Mouse (Mus musculus) hindbrain, embryonic 14.5 days (tissue): Measurements from ENCODE around the gene Tspan18. TPM values are rescaled to one million over a fixed set of nuclear protein-coding genes. Genes with fewer than 3 reads are reported as not detected.

Source experiments
- ATAC-seq: fragments of 200-750 bp; cut with Nextera tagmentation; 2 replicates; pipeline ENCODE4 v1.8.0; 2017; ENCODE audit warnings: moderate number of reproducible peaks, mild to moderate bottlenecking, moderate TSS enrichment, moderate library complexity; ENCODE audit not compliant: low FRiP score
- DNase-seq: peaks from one replicate; pipeline ENCODE4 v3.0.0-alpha.2; 2015; ENCODE audit warnings: low spot score
- H3K27ac ChIP-seq: fragments of 300-500 bp; sonication (generic); 2 replicates; pipeline ENCODE4 v1.5.1; 2014; ENCODE audit warnings: mild to moderate bottlenecking, moderate library complexity
- H3K27me3 ChIP-seq: fragments of 300-500 bp; sonication (generic); 2 replicates; pipeline ENCODE4 v1.6.1; 2014; ENCODE audit warnings: mild to moderate bottlenecking, low read length, mixed read lengths; ENCODE audit not compliant: control insufficient read depth, insufficient read depth
- H3K36me3 ChIP-seq: fragments of 300-500 bp; sonication (generic); replicated peaks from 2 replicates; pipeline ENCODE4 v1.6.1; 2014; ENCODE audit not compliant: control insufficient read depth, insufficient read depth
- H3K4me1 ChIP-seq: fragments of 300-500 bp; sonication (generic); replicated peaks from 2 replicates; pipeline ENCODE4 v1.6.1; 2014; ENCODE audit warnings: antibody characterized with exemption, low read length, mixed read lengths; ENCODE audit not compliant: control insufficient read depth, insufficient read depth
- H3K4me2 ChIP-seq: fragments of 300-500 bp; sonication (generic); replicated peaks from 2 replicates; pipeline ENCODE4 v1.6.1; 2014; ENCODE audit warnings: mild to moderate bottlenecking, moderate library complexity
- H3K4me3 ChIP-seq: fragments of 300-500 bp; sonication (generic); replicated peaks from 2 replicates; pipeline ENCODE4 v1.5.1; 2014; ENCODE audit warnings: mild to moderate bottlenecking, low read length
- H3K9ac ChIP-seq: fragments of 300-500 bp; sonication (generic); 2 replicates; pipeline ENCODE4 v1.6.1; 2014
- H3K9me3 ChIP-seq: fragments of 300-500 bp; sonication (generic); 2 replicates; pipeline ENCODE4 v1.6.1; 2016; ENCODE audit warnings: low read length; ENCODE audit not compliant: control insufficient read depth
- WGBS: fragments of 180-500 bp; shearing (Covaris S2); extraction: QIAGEN DNeasy Blood & Tissue Kit; methylation state at CpG from one replicate; pipeline ENCODE4 v1.1.7; 2014; 5-methylcytosine and 5-hydroxymethylcytosine counted together
- polyA plus RNA-seq: library from polyadenylated mRNA; unstranded; fragments of >200 nt; fragmentation: Nextera tagmentation; extraction: Ambion mirVana; gene quantifications from 2 replicates; pipeline ENCODE4 v1.2.1, GENCODE M21; 2014

The Tspan18 gene
- polyA plus RNA-seq, 1 experiment from 2014 or later: 28.6 TPM

DNA sequence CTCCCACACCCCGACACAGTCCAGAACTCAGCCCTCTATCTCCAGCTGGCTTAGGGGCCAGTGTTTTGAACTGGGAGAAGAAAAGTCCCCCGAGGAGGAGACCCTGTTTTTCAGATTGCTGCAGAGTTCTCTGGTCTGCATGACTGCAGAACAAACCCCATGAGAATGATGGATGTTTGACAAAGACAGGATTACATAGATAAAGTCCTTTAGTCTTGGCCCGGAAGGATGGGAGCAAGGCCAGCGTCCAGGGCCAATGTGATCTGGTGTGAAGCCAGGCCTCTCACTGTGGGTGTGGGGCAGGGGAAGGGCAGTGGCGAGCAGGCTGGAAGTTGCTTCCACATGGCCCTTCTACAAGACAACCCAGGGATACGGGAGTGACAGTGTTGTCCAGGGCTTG is 110.8 kb downstream of the Tspan18 start:
- H3K27ac ChIP-seq: no peak overlapping the region
- ATAC-seq (no peak), DNase-seq (no peak)
- no peaks in the 10 kb centered on the region for H3K27me3 ChIP-seq
- no peak overlapping the region for H3K4me3 ChIP-seq
- no peaks in the 10 kb centered on the region for H3K9me3 ChIP-seq
- H3K4me1 ChIP-seq: peaks cover 20% of the 10 kb centered on the region
- peaks cover 5% of the 10 kb centered on the region; the same call in 1 of the 2 replicates for H3K36me3 ChIP-seq
- H3K4me2 ChIP-seq: no peak overlapping the region
- WGBS: 62% methylated on average over 6 of the region's 6 CpGs
- H3K9ac ChIP-seq: no peak overlapping the region

GRCm38 (mm10) chr2:93220447-93220846 is 113.9 kb downstream of the Tspan18 start:
- H3K36me3 ChIP-seq: peaks cover 5% of the 10 kb centered on the region; the same call in 1 of the 2 replicates
- H3K4me1 ChIP-seq: peaks cover 12% of the 10 kb centered on the region
- H3K9ac ChIP-seq: no peak overlapping the region
- H3K4me3 ChIP-seq: no peak overlapping the region
- DNase-seq (no peak), ATAC-seq (no peak)
- no peak overlapping the region for H3K4me2 ChIP-seq
- no peak overlapping the region for H3K27ac ChIP-seq
- H3K9me3 ChIP-seq: no peaks in the 10 kb centered on the region
- WGBS: 60% methylated on average over 5 of the region's 5 CpGs
- no peaks in the 10 kb centered on the region for H3K27me3 ChIP-seq

DNA sequence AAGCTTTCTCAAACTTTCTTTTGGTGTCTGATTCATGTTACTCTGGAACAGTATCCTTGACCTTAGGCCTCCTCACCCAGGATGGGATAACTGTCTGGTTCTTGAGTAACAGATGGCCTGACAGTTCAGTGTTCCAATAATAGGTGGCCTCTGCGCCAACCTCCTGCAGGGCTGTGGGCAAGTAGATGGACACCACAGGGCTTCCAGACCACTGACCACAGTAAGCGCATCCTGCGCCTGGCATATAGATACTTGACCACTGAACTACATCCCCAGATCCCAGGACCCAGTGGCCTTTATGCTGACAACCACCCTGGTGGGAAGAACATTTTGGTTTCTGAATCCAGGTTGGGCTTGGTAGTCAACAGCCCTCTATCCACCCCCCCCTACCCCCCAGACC is 114.7 kb downstream of the Tspan18 start:
- H3K9ac ChIP-seq: no peak overlapping the region
- ATAC-seq (no peak), DNase-seq (no peak)
- WGBS: 99% methylated on average over 3 of the region's 3 CpGs
- peaks cover 5% of the 10 kb centered on the region; the same call in 1 of the 2 replicates for H3K36me3 ChIP-seq
- no peak overlapping the region for H3K27ac ChIP-seq
- H3K4me3 ChIP-seq: no peak overlapping the region
- no peaks in the 10 kb centered on the region for H3K9me3 ChIP-seq
- H3K4me2 ChIP-seq: no peak overlapping the region
- H3K27me3 ChIP-seq: no peaks in the 10 kb centered on the region
- peaks cover 12% of the 10 kb centered on the region for H3K4me1 ChIP-seq

GRCm38 (mm10) chr2:93218353-93218990 is 115.8 kb downstream of the Tspan18 start:
- Histone ChIP-seq H3K27me3 (no peaks in the 10 kb centered on the region), H3K4me3 (no peak overlapping the region), H3K36me3 (peaks cover 5% of the 10 kb centered on the region; the same call in 1 of the 2 replicates), H3K9ac (no peak overlapping the region), H3K9me3 (no peaks in the 10 kb centered on the region), H3K4me2 (no peak overlapping the region), H3K27ac (no peak overlapping the region), H3K4me1 (peaks cover 12% of the 10 kb centered on the region)
- ATAC-seq (no peak), DNase-seq (no peak)
- WGBS: 74% methylated on average over 7 of the region's 7 CpGs

DNA sequence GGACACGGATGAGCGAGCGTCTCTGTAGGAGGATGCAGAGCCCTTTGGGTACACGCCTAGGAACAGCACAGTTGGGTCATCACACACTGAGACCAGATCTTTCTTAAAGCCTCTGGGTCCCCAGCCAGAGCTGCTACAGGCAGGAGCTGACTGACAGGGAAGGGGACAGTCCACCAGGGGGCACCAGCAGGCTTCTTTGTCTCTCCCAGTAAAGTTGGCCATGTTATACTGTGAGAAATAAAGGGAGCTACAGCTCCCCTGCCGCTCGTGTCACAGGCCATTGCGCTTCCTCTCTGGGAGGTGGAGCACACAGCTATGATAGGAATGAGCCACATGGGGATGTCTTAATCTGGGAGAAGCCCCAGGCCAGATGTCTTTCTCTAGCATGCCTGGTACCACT is 117.3 kb downstream of the Tspan18 start:
- no peaks in the 10 kb centered on the region for H3K9me3 ChIP-seq
- H3K4me1 ChIP-seq: peaks cover 12% of the 10 kb centered on the region
- 8% methylated on average over 7 of the region's 7 CpGs for WGBS
- H3K27me3 ChIP-seq: no peaks in the 10 kb centered on the region
- H3K4me3 ChIP-seq: no peak overlapping the region
- H3K36me3 ChIP-seq: peaks cover 5% of the 10 kb centered on the region; the same call in 1 of the 2 replicates
- DNase-seq (peak; percentile 93), ATAC-seq (peak; percentile 85)
- no peak overlapping the region for H3K4me2 ChIP-seq
- 0 out of 2 replicates have a peak overlapping the region, but pooled peaks have one; percentile 60 for H3K27ac ChIP-seq
- H3K9ac ChIP-seq: 0 out of 2 replicates have a peak overlapping the region, but pooled peaks have one; percentile 14

GRCm38 (mm10) chr2:93215790-93216189 is 118.5 kb downstream of the Tspan18 start:
- 66% methylated on average over 10 of the region's 10 CpGs for WGBS
- no peak for DNase-seq
- Histone ChIP-seq H3K36me3 (0 out of 2 replicates have a peak, but pooled peaks cover 3% of the 10 kb centered on the region), H3K4me1 (peaks cover 12% of the 10 kb centered on the region), H3K4me2 (no peak overlapping the region), H3K27me3 (no peaks in the 10 kb centered on the region), H3K27ac (no peak overlapping the region), H3K9me3 (no peaks in the 10 kb centered on the region), H3K4me3 (no peak overlapping the region), H3K9ac (no peak overlapping the region)
- no peak for ATAC-seq

DNA sequence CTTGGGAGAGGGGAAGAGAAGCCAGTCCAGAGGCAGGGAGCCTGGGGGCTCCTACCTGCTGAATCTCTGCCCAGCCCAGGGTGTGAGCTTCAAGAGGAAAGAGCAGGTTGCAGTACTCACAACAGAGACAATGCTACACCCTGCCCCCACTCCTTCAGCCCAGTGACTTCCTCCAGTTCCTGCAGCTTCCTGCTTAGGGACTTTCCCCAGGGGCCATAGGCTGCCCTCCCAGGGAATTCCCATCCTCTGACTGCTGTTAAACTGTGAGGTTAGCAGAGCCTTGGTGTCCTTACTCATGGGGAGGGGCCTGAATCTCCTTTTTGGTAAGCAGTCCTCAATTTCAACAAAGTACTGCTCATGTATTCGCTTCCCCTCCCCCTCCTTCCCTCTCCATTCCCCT is 120.1 kb downstream of the Tspan18 start:
- no peak overlapping the region for H3K27ac ChIP-seq
- H3K9ac ChIP-seq: no peak overlapping the region
- no peak for ATAC-seq
- no peaks in the 10 kb centered on the region for H3K9me3 ChIP-seq
- no peak overlapping the region for H3K4me2 ChIP-seq
- peaks cover 12% of the 10 kb centered on the region for H3K4me1 ChIP-seq
- H3K27me3 ChIP-seq: no peaks in the 10 kb centered on the region
- WGBS: 89% methylated on average over 1 of the region's 1 CpGs
- DNase-seq: no peak
- H3K4me3 ChIP-seq: no peak overlapping the region
- peaks cover 11% of the 10 kb centered on the region; the same call in 1 of the 2 replicates for H3K36me3 ChIP-seq

DNA sequence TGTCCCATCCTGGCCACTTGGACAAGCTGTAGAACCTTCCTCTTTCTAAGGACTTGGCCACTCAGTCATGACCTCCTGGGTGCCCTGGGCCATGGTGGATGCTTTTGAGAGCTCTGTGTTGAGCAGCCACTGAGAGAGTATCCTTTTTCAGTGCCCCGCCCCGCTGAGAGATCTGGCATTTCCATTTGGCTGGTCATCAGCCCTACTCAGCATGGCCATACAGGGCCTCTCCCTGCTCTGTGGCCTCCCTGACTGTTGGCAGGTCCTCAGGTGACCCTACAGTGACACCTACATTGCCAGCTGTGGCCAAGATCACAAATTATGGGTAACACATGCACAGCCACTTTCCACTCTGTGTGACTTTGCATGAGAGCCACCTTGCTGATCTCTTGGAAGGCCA is 121.4 kb downstream of the Tspan18 start:
- DNase-seq (no peak), ATAC-seq (no peak)
- H3K4me2 ChIP-seq: no peak overlapping the region
- H3K9ac ChIP-seq: no peak overlapping the region
- H3K36me3 ChIP-seq: peaks cover 11% of the 10 kb centered on the region; the same call in 1 of the 2 replicates
- H3K27ac ChIP-seq: no peak overlapping the region
- no peak overlapping the region for H3K4me3 ChIP-seq
- H3K4me1 ChIP-seq: peaks cover 10% of the 10 kb centered on the region
- no peaks in the 10 kb centered on the region for H3K9me3 ChIP-seq
- WGBS: 91% methylated on average over 2 of the region's 2 CpGs
- H3K27me3 ChIP-seq: no peaks in the 10 kb centered on the region

DNA sequence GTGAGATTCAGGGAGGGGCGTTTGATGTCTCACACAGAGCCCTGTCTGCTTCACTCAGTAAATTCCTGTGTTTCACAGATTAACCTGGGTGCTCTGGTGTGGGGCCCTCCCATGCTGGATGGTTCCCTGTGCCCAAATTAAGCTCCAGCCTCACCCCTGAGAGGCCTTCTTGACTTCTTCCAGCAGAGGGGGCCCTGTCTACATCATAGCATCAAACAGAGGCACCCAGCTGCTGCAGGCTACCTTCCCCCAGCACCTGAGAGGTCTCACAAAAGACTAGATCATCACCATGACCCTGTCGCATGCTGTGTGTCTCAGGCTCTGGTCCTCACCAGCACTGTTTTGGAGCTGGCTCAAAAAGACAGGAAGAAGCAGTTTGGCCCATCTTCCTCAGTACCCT is 121.9 kb downstream of the Tspan18 start:
- H3K27ac ChIP-seq: no peak overlapping the region
- no peak overlapping the region for H3K4me2 ChIP-seq
- H3K4me1 ChIP-seq: peaks cover 7% of the 10 kb centered on the region
- no peaks in the 10 kb centered on the region for H3K27me3 ChIP-seq
- H3K36me3 ChIP-seq: peaks cover 14% of the 10 kb centered on the region; the same call in 1 of the 2 replicates
- H3K9me3 ChIP-seq: no peaks in the 10 kb centered on the region
- WGBS: 83% methylated on average over 2 of the region's 2 CpGs
- H3K9ac ChIP-seq: no peak overlapping the region
- H3K4me3 ChIP-seq: no peak overlapping the region
- ATAC-seq: no peak
- DNase-seq: no peak
